In genomic region chr12:95690819-95691218, GRCm38 (mm10) we compare ENCODE assay signal across 8 mouse cellular contexts. TPM values are rescaled to one million over a fixed set of nuclear protein-coding genes. Genes with fewer than 3 reads are reported as not detected.
DNase-seq lines count a peak whose midpoint lies in the region; ATAC-seq lines count a peak whose summit lies in the region.

No protein-coding gene starts in this region.

- H3K27ac ChIP-seq in liver, embryonic 11.5 days (ENCODE audit: low read depth, low read length), result no peak overlapping the region
- no peak overlapping the region for H3K27ac ChIP-seq in embryonic facial prominence, embryonic 11.5 days (replicated peaks; ENCODE audit: low read depth, low read length)
- no peak overlapping the region for H3K27ac ChIP-seq in hindbrain, embryonic 10.5 days
- H3K27ac ChIP-seq in limb, embryonic 12.5 days, result no peak overlapping the region

- H3K36me3 ChIP-seq in liver, embryonic 11.5 days (ENCODE audit: control insufficient read depth, insufficient read depth, low read length), result no peaks in the 10 kb centered on the region
- no peaks in the 10 kb centered on the region for H3K36me3 ChIP-seq in embryonic facial prominence, embryonic 11.5 days (replicated peaks; ENCODE audit: control insufficient read depth, insufficient read depth, low read depth, low read length)
- H3K36me3 ChIP-seq in hindbrain, embryonic 10.5 days, result no peaks in the 10 kb centered on the region
- no peaks in the 10 kb centered on the region for H3K36me3 ChIP-seq in limb, embryonic 12.5 days

- H3K4me3 ChIP-seq in liver, embryonic 11.5 days (ENCODE audit: low read depth, low read length), result no peak overlapping the region
- no peak overlapping the region for H3K4me3 ChIP-seq in embryonic facial prominence, embryonic 11.5 days (ENCODE audit: low read depth, low read length)
- H3K4me3 ChIP-seq in hindbrain, embryonic 10.5 days, result 0 out of 2 replicates have a peak overlapping the region, but pooled peaks have one; percentile 16
- H3K4me3 ChIP-seq in limb, embryonic 12.5 days (replicated peaks), result no peak overlapping the region

- no peaks in the 10 kb centered on the region for H3K9me3 ChIP-seq in liver, embryonic 11.5 days (ENCODE audit: control insufficient read depth, low read length)
- H3K9me3 ChIP-seq in embryonic facial prominence, embryonic 11.5 days (replicated peaks; ENCODE audit: control insufficient read depth, low read length), result no peaks in the 10 kb centered on the region
- H3K9me3 ChIP-seq in hindbrain, embryonic 10.5 days, result no peaks in the 10 kb centered on the region
- H3K9me3 ChIP-seq in limb, embryonic 12.5 days, result no peaks in the 10 kb centered on the region

- H3K4me1 ChIP-seq in liver, embryonic 11.5 days (replicated peaks; ENCODE audit: control insufficient read depth, insufficient read depth, low read length), result no peaks in the 10 kb centered on the region
- no peaks in the 10 kb centered on the region for H3K4me1 ChIP-seq in embryonic facial prominence, embryonic 11.5 days (ENCODE audit: control insufficient read depth, insufficient read depth, low read length)
- H3K4me1 ChIP-seq in hindbrain, embryonic 10.5 days (replicated peaks), result peaks cover 43% of the 10 kb centered on the region
- H3K4me1 ChIP-seq in limb, embryonic 12.5 days (replicated peaks), result peaks cover 14% of the 10 kb centered on the region

- no peak for ATAC-seq in liver, embryonic 11.5 days (replicated peaks; ENCODE audit: low FRiP score)
- ATAC-seq in embryonic facial prominence, embryonic 11.5 days (replicated peaks; ENCODE audit: insufficient number of reproducible peaks, low FRiP score, low TSS enrichment, low read depth), result no peak
- ATAC-seq in limb, embryonic 12.5 days (ENCODE audit: insufficient number of reproducible peaks, insufficient read depth, low FRiP score, low TSS enrichment, low read depth), result no peak

- H3K9ac ChIP-seq in liver, embryonic 11.5 days (ENCODE audit: low read depth, low read length), result no peak overlapping the region
- no peak overlapping the region for H3K9ac ChIP-seq in embryonic facial prominence, embryonic 11.5 days (replicated peaks; ENCODE audit: low read length)
- no peak overlapping the region for H3K9ac ChIP-seq in limb, embryonic 12.5 days (replicated peaks)

- peak; percentile 5 for DNase-seq in liver
- DNase-seq in liver, embryonic 11.5 days (ENCODE audit: low spot score), result no peak
- DNase-seq in embryonic facial prominence, embryonic 11.5 days (ENCODE audit: low spot score), result peak; percentile 67
- peak; percentile 47 for DNase-seq in hindbrain, embryonic 10.5 days (ENCODE audit: low spot score)
- peak; percentile 61 to 64 for DNase-seq in right cerebral cortex, adult 2 months (ENCODE audit: low spot score in 2 of 2)
- no peak for DNase-seq in urinary bladder, adult 18-20 months (ENCODE audit: low spot score in 2 of 2)
- DNase-seq in B cell, adult 2 months, result no peak

- no peak overlapping the region for H3K4me2 ChIP-seq in liver, embryonic 11.5 days
- H3K4me2 ChIP-seq in embryonic facial prominence, embryonic 11.5 days (ENCODE audit: low read depth, low read length), result no peak overlapping the region; the same call in 1 of the 2 replicates
- H3K4me2 ChIP-seq in limb, embryonic 12.5 days, result peak overlapping the region; percentile 86

- WGBS in liver, embryonic 11.5 days, result 9% methylated on average over 9 of the region's 9 CpGs
- 4% methylated on average over 9 of the region's 9 CpGs for WGBS in embryonic facial prominence, embryonic 11.5 days
- WGBS in hindbrain, embryonic 10.5 days, result 7% methylated on average over 9 of the region's 9 CpGs
- 6% methylated on average over 9 of the region's 9 CpGs for WGBS in limb, embryonic 12.5 days

- H3K27me3 ChIP-seq in liver, embryonic 11.5 days (replicated peaks; ENCODE audit: control insufficient read depth, insufficient read depth, low read length), result peaks cover 50% of the 10 kb centered on the region
- no peaks in the 10 kb centered on the region for H3K27me3 ChIP-seq in embryonic facial prominence, embryonic 11.5 days (ENCODE audit: control insufficient read depth, insufficient read depth, low read length)
- peaks cover 41% of the 10 kb centered on the region for H3K27me3 ChIP-seq in hindbrain, embryonic 10.5 days (ENCODE audit: insufficient read depth, poor library complexity, severe bottlenecking)
- peaks cover 13% of the 10 kb centered on the region for H3K27me3 ChIP-seq in limb, embryonic 12.5 days

RNA-seq across cellular contexts. Expression of gene Flrt2, which starts 1.2 kb away (rescaled TPM):
- polyA plus RNA-seq in liver, embryonic 11.5 days (2014; fragmentation: Nextera tagmentation; extraction: Ambion mirVana), result 8.6 and 9.9 TPM in 2 replicates
- polyA plus RNA-seq in embryonic facial prominence, embryonic 11.5 days (2014; fragmentation: Nextera tagmentation; extraction: Ambion mirVana), result 54.7 and 55.6 TPM in 2 replicates
- 22.0 and 25.0 TPM in 2 replicates for polyA plus RNA-seq in hindbrain, embryonic 10.5 days (2016; fragmentation: Nextera tagmentation; extraction: Ambion mirVana)
- polyA plus RNA-seq in limb, embryonic 12.5 days (2016; fragmentation: Nextera tagmentation; extraction: Ambion mirVana), result 40.4 and 45.2 TPM in 2 replicates

Comparison
In these comparisons a context has a peak if more than half of its experiments do, and no peak if none do; other contexts are left out.
1. DNase-seq: peak in liver (single experiment), embryonic facial prominence, embryonic 11.5 days (single experiment), hindbrain, embryonic 10.5 days (single experiment) and right cerebral cortex, adult 2 months (2 of 2); none in liver, embryonic 11.5 days (single experiment), urinary bladder, adult 18-20 months (0 of 2) and B cell, adult 2 months (0 of 2).